Comparison of ENCODE assay signal across 16 mouse cellular contexts in the genomic region with DNA sequence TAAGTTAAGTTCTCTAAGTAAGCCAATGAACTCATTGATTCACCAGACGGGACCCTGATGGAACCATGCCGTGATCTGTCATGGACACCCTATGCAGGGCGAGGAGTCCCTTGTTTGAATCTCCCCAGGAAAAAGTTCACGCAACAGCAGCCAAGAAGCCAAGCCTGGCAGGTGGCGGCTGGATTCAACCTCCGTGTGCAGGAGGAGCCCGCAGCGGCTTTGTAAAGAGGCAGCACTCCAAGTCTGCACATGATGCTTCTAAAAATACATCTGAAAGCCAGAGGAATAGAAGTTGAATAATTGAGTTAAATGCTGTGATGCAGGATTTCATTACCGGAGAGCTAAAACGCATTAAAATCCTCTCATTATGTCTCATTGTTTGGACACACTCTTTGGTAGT.
A peak's percentile ranks its signal among the peaks of the same experiment; 100 is the strongest.
DNase-seq lines count a peak whose midpoint lies in the region; ATAC-seq and TF ChIP-seq lines count a peak whose summit lies in the region.
"Had no signal": no experiment of that assay in that cellular context is flagged by ENCODE, and none has a peak within 500 bp of the region (broad histone marks: within the 10 kb centered on the region; RNA-seq: fewer than 3 reads in every experiment).

No protein-coding gene starts in this region.

- TF ChIP-seq EP300 in lung, postnatal 0 days (IDR thresholded peaks at IDR 0.05), result no peak

- TF ChIP-seq CTCF in kidney, adult 2 months (conservative IDR thresholded peaks at IDR 0.05; ENCODE audit: insufficient read depth, insufficient read length, low read depth, low read length), result no peak
- TF ChIP-seq CTCF in forebrain, postnatal 0 days (IDR thresholded peaks at IDR 0.05; ENCODE audit: low read depth), result no peak
- TF ChIP-seq CTCF in lung, postnatal 0 days (IDR thresholded peaks at IDR 0.05), result no peak

- DNase-seq in cerebellum, postnatal 25 days, result peak; percentile 42 to 58
- no peak for DNase-seq in cerebellum, adult 11 months
- DNase-seq in kidney, adult 2 months, result peak; percentile 26
- peak; percentile 65 for DNase-seq in forebrain, postnatal 0 days
- DNase-seq in heart, postnatal 14 days, result peak; percentile 34 to 59
- DNase-seq in gastrocnemius, postnatal 4 days (ENCODE audit: low spot score in 2 of 2), result no peak
- DNase-seq in lung, postnatal 0 days (ENCODE audit: low spot score), result no peak
- DNase-seq: gastrocnemius, postnatal 14 days; thymus, postnatal 4 days had no signal

- no peaks in the 10 kb centered on the region for H3K27me3 ChIP-seq in kidney, adult 2 months (replicated peaks; ENCODE audit: control insufficient read depth, insufficient read depth, low read length)
- no peaks in the 10 kb centered on the region for H3K27me3 ChIP-seq in kidney, embryonic 14.5 days (ENCODE audit: control insufficient read depth, insufficient read depth, low read length)
- H3K27me3 ChIP-seq in forebrain, postnatal 0 days (ENCODE audit: insufficient read depth, low read length), result no peaks in the 10 kb centered on the region
- H3K27me3 ChIP-seq in lung, postnatal 0 days (replicated peaks; ENCODE audit: insufficient read depth, low read length), result no peaks in the 10 kb centered on the region
- H3K27me3 ChIP-seq: limb, embryonic 15.5 days; lung, embryonic 15.5 days; midbrain, embryonic 12.5 days; neural tube, embryonic 12.5 days had no signal

- no peaks in the 10 kb centered on the region for H3K36me3 ChIP-seq in kidney, adult 2 months (ENCODE audit: control insufficient read depth, insufficient read depth, low read length)
- no peaks in the 10 kb centered on the region for H3K36me3 ChIP-seq in kidney, embryonic 14.5 days (ENCODE audit: control insufficient read depth, insufficient read depth, low read length)
- H3K36me3 ChIP-seq in forebrain, postnatal 0 days (ENCODE audit: insufficient read depth), result no peaks in the 10 kb centered on the region
- H3K36me3 ChIP-seq in lung, postnatal 0 days (ENCODE audit: insufficient read depth, low read length), result no peaks in the 10 kb centered on the region
- H3K36me3 ChIP-seq: G1E; limb, embryonic 15.5 days; lung, embryonic 15.5 days; midbrain, embryonic 12.5 days; neural tube, embryonic 12.5 days had no signal

- no peak overlapping the region for H3K9ac ChIP-seq in kidney, embryonic 14.5 days (ENCODE audit: low read depth, low read length)
- H3K9ac ChIP-seq in forebrain, postnatal 0 days, result no peak overlapping the region
- H3K9ac ChIP-seq in lung, postnatal 0 days (replicated peaks; ENCODE audit: low read depth), result no peak overlapping the region
- H3K9ac ChIP-seq: limb, embryonic 15.5 days; lung, embryonic 15.5 days; midbrain, embryonic 12.5 days; neural tube, embryonic 12.5 days had no signal

- ATAC-seq in kidney, embryonic 14.5 days (ENCODE audit: low FRiP score, low TSS enrichment), result no peak
- peak; percentile 36 for ATAC-seq in forebrain, postnatal 0 days
- no peak for ATAC-seq in lung, postnatal 0 days
- ATAC-seq: intestine, embryonic 16.5 days had no signal

- no peak overlapping the region for H3K27ac ChIP-seq in kidney, adult 2 months (ENCODE audit: insufficient read depth, low read depth, low read length)
- no peak overlapping the region for H3K27ac ChIP-seq in kidney, embryonic 14.5 days (ENCODE audit: low read depth, low read length)
- H3K27ac ChIP-seq in forebrain, postnatal 0 days (ENCODE audit: low read depth, low read length), result peak overlapping the region; percentile 22; the same call in 1 of the 2 replicates
- no peak overlapping the region for H3K27ac ChIP-seq in lung, postnatal 0 days (ENCODE audit: low read length)
- H3K27ac ChIP-seq: limb, embryonic 15.5 days; lung, embryonic 15.5 days; midbrain, embryonic 12.5 days; neural tube, embryonic 12.5 days had no signal

- intact Hi-C loops in heart, postnatal 14 days (cut with DNase I), result no loop called here

- H3K4me1 ChIP-seq in kidney, adult 2 months (ENCODE audit: control insufficient read depth, insufficient read depth, low read length), result peaks cover 10% of the 10 kb centered on the region; the same call in 1 of the 2 replicates
- peaks cover 36% of the 10 kb centered on the region for H3K4me1 ChIP-seq in kidney, embryonic 14.5 days (ENCODE audit: control insufficient read depth, insufficient read depth, low read length)
- H3K4me1 ChIP-seq in forebrain, postnatal 0 days (ENCODE audit: insufficient read depth), result peaks cover 20% of the 10 kb centered on the region
- peaks cover 5% of the 10 kb centered on the region; the same call in 1 of the 2 replicates for H3K4me1 ChIP-seq in lung, postnatal 0 days (ENCODE audit: insufficient read depth, low read depth, low read length)

- H3K9me3 ChIP-seq in kidney, embryonic 14.5 days (ENCODE audit: control insufficient read depth, low read length), result no peaks in the 10 kb centered on the region
- H3K9me3 ChIP-seq in forebrain, postnatal 0 days (ENCODE audit: low read length), result no peaks in the 10 kb centered on the region
- H3K9me3 ChIP-seq in lung, postnatal 0 days (ENCODE audit: low read length), result no peaks in the 10 kb centered on the region
- H3K9me3 ChIP-seq: limb, embryonic 15.5 days; lung, embryonic 15.5 days; midbrain, embryonic 12.5 days; neural tube, embryonic 12.5 days had no signal

- no peak for TF ChIP-seq POLR2A in kidney, adult 2 months (IDR thresholded peaks at IDR 0.05; ENCODE audit: low read depth, low read length)

- no peak overlapping the region for H3K4me3 ChIP-seq in kidney, adult 2 months (ENCODE audit: insufficient read depth, low read depth, low read length)
- H3K4me3 ChIP-seq in kidney, embryonic 14.5 days (ENCODE audit: low read length), result no peak overlapping the region
- no peak overlapping the region for H3K4me3 ChIP-seq in forebrain, postnatal 0 days (ENCODE audit: low read depth, low read length)
- no peak overlapping the region for H3K4me3 ChIP-seq in lung, postnatal 0 days (ENCODE audit: low read depth, low read length)
- H3K4me3 ChIP-seq: limb, embryonic 15.5 days; lung, embryonic 15.5 days; midbrain, embryonic 12.5 days; neural tube, embryonic 12.5 days had no signal

- WGBS in kidney, adult 2 months, result 68% methylated on average over 10 of the region's 10 CpGs
- 83% methylated on average over 10 of the region's 10 CpGs for WGBS in kidney, embryonic 14.5 days
- 25% methylated on average over 10 of the region's 10 CpGs for WGBS in forebrain, postnatal 0 days
- WGBS in lung, postnatal 0 days, result 70% methylated on average over 10 of the region's 10 CpGs

- H3K4me2 ChIP-seq in kidney, embryonic 14.5 days (replicated peaks; ENCODE audit: low read depth, low read length), result no peak overlapping the region
- H3K4me2 ChIP-seq in forebrain, postnatal 0 days (ENCODE audit: low read depth), result peak overlapping the region; percentile 29
- H3K4me2 ChIP-seq in lung, postnatal 0 days (replicated peaks; ENCODE audit: low read depth, low read length), result no peak overlapping the region
- H3K4me2 ChIP-seq: limb, embryonic 15.5 days; lung, embryonic 15.5 days; midbrain, embryonic 12.5 days; neural tube, embryonic 12.5 days had no signal

Comparison
In these comparisons a context has a peak if more than half of its experiments do, and no peak if none do; other contexts are left out.
1. DNase-seq: peak in cerebellum, postnatal 25 days (2 of 2), kidney, adult 2 months (single experiment), forebrain, postnatal 0 days (single experiment) and heart, postnatal 14 days (2 of 2); none in cerebellum, adult 11 months (single experiment), gastrocnemius, postnatal 4 days (0 of 2) and lung, postnatal 0 days (single experiment).